Mouse (Mus musculus): ENCODE results near the gene Slc35b2. TPM values are rescaled to one million over a fixed set of nuclear protein-coding genes. Genes with fewer than 3 reads are reported as not detected.

Slc35b2 gene
- 78.2 and 107 TPM in 2 replicates for polyA plus RNA-seq (2012; rRNA removed)

DNA sequence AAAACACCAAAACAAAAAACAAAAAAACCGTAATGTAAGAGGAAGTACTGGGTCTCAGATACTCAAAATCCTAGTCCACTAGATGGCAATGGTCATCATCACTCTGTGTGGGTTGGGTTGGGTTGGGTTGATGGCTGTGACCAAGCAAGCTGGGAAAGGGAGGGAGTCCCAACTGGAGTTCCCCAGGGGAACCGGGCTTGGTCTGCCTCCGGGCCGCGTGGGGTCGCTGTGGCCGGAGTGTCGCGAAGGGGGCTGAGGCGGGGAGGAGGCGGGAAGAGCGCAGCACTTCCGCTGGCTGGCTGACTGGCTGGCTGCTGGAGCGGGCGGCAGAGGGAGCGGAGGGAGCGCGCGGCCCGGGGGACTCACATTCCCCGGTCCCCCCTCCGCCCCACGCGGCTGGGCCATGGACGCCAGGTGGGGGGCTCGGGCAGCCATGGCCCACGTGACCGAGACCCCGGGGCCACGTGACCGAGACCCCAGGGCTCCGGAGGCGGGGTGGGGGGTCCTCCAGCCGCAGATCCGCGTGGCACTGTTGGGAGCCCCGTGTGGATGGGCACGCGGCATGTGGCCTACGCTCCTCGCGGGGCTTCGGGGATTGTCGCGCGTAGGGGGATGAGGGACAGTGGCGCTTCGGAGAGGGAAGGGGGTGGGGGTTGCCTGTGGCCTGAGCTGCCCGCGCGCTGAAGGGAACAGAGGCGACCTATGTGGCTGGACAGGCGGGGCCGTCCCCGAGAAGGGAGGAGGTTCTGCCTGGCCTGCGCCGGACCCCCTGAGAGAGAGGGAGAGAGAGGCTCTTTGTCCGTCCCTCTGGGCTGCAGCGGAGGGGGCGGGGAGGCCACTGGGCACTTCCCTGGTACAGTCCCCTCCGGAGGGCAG lies at the start of gene Slc35b2:
Gene Slc35b2, plus strand, starts transcription at position 220 of the 876 bp plus-strand sequence.
- DNase-seq (ENCODE audit: low read depth, low spot score) = no peak
- WGBS = 1% methylated on average over 48 of the region's 61 CpGs

DNA sequence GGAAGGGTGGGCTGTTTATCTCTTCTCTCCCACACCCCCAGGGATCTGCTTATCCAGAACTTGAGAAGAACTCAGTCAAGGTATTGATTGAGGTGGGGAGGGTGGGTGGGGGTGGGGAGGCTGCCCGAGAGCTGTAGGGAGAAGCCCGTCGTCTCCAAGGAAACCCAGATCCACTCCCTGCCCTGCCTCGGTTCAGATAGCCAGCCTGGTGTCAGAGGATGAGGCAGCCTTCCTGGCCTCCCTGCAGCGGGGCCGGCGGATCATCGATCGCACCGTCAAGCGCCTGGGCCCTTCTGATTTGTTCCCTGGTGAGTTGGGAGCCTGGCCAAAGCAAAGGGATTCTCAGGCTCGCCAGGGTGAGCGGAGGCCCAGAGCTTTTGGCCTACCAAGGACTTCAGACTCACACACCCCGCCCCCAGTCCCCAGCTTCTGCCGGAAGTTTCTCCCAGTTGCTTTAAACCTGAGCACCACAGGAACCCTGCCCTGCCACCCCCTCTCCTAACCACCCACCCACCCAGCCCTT lies 48.4 kb upstream of the Slc35b2 start:
- 78% methylated on average over 15 of the region's 15 CpGs for WGBS
- no peak for DNase-seq (ENCODE audit: low read depth, low spot score)

DNA sequence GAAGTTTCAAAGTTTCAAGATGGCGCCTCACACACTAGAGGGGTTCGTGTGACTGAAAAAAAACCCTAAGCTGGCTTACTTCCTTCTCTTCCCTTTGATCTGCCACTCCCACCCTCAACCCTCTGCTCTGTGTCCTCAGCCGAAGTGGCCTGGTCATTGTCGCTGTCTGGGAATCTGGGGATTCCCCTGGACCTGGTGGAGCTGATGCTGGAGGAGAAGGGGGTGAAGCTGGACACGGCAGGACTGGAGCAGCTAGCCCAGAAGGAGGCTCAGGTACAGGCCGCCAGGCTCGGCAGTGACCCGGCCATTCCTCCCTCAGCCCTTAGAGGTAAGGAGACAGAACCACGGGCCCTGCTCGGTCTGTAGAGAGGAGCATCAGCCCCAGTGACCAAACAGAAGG lies 47.9 kb upstream of the Slc35b2 start:
- no peak for DNase-seq (ENCODE audit: low read depth, low spot score)
- WGBS = 85% methylated on average over 10 of the region's 10 CpGs

DNA sequence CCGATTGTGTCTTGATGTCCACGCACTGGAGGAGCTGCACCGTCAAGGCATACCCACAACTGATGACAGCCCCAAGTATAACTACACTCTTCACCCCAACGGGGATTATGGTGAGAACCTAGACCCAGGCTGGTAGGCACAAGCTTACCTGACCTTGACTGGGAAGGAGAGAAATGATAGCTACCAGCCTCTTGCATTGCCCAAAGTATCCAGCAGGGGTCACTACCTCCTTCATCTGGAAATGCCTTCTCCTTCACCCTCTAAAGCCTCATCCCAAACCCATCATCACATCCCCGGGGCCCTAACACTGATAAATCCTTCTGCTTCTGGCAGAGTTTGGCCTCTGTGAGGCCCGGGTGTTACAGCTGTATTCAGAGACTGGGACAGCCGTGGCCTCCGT lies 47.2 kb upstream of the Slc35b2 start:
- peak; percentile 29 for DNase-seq (ENCODE audit: low read depth, low spot score)
- WGBS = 51% methylated on average over 8 of the region's 8 CpGs

GRCm38 (mm10) chr17:45517135-45517534 lies 46.5 kb upstream of the Slc35b2 start:
- 93% methylated on average over 21 of the region's 21 CpGs for WGBS
- DNase-seq (ENCODE audit: low read depth, low spot score) = no peak

DNA sequence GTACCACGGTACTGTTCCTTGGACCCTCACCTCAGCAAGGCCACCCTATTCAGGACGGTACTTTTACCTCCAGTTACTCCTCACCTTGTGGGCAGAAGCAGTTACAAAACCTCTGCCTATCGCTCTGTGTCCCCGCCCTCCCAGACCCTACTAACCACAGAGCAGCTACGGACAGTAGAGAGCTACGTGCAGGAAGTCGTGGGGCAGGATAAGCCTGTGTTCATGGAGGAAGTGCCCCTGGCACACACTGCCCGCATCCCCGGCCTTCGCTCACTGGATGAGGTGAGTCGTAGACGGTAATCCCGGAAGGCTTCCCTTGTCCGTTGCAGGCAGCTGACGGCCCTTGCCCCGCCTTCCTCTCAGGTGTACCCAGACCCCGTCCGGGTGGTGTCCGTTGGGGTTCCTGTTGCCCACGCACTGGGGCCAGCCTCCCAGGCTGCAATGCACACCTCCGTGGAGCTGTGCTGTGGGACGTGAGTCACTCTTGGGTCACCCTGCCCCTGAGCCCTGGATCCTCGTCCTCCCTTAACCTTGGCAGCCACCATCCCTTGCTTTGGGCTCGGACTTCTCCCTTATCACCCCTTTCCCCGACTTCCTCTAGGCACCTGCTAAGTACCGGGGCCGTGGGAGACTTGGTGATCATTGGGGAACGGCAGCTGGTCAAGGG lies 46.0 kb upstream of the Slc35b2 start:
- DNase-seq (ENCODE audit: low read depth, low spot score) = no peak
- WGBS = 90% methylated on average over 28 of the region's 28 CpGs

- WGBS = 72% methylated on average over 12 of the region's 12 CpGs
- DNase-seq (ENCODE audit: low read depth, low spot score) = no peak
Observed at GRCm38 (mm10) chr17:45518766-45519475, 44.8 kb upstream of the Slc35b2 start.

- DNase-seq (ENCODE audit: low read depth, low spot score) = no peak
- 79% methylated on average over 11 of the region's 11 CpGs for WGBS
Observed at GRCm38 (mm10) chr17:45520136-45520535, 43.5 kb upstream of the Slc35b2 start.

DNA sequence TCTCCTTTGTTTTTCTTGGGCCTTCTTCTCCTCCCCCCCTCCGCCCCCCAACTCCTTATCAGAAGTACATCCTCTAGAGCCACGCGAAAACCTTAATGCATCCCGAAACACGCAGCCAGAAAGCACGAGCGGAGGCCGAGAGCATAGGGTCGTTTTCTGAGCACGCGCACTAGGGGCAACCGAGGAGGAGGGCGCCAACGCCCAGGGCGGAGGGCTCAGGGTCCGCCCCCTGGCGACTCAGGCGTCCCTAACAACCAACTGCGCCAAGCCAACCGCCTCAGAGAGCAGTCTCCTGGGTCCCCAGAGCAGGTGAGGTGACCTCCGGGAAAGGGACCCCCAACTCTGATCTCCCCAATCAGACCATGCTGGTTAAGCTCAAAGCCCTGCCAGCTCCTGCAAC lies 40.4 kb upstream of the Slc35b2 start, which contains the start of gene Tcte1:
Gene Tcte1, plus strand, starts transcription at position 172 of the 400 bp plus-strand sequence.
- WGBS = 3% methylated on average over 21 of the region's 21 CpGs
- DNase-seq (ENCODE audit: low read depth, low spot score) = no peak

- DNase-seq (ENCODE audit: low read depth, low spot score) = no peak
- WGBS = 50% methylated on average over 4 of the region's 4 CpGs
Observed at GRCm38 (mm10) chr17:45524961-45525360, 38.7 kb upstream of the Slc35b2 start.

- WGBS = 22% methylated on average over 5 of the region's 5 CpGs
- DNase-seq (ENCODE audit: low read depth, low spot score) = no peak
Observed at GRCm38 (mm10) chr17:45526571-45526970, 37.1 kb upstream of the Slc35b2 start.

DNA sequence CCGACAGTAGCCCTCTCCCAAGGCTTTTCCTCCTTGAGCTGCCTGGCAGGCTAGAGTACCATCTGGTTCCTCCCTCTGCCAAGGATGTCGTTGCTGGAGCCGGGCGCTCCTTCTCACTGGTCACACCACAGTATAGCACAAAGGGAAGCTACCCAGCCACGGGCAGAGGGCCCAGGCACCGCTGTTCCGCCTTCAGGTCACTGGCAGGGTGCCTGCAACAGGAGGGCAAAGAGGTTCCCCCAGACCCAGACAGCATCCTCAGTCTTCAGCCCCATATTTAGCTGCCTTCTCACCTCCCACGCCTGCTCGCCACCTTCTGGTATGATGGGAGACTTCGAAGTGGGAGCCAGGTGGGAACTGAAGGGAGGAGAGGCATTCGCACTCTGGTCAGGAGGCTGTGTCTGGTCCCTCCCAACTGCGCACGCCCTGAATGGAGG lies 33.3 kb upstream of the Slc35b2 start:
- DNase-seq (ENCODE audit: low read depth, low spot score) = no peak
- WGBS = 38% methylated on average over 13 of the region's 13 CpGs

DNA sequence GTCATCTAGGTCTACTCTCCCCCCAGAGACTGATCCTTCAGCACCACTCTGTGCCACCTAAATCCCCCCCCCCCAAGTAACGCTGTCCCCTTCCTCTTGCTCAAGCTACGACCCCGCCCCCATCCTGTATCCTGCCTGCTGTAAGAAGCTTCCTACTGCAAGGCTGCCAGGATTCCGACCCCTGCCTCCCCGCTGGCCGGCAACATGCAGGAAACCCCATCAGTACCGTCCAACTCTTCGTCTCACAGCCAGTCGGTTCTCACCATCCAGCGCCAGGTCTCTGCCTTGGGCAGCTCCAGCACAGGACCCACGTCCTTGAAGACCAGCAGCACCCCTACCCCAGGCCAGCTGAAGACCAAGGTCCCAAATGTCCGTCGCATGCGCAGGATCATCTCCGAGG lies 30.8 kb upstream of the Slc35b2 start:
- no peak for DNase-seq (ENCODE audit: low read depth, low spot score)
- WGBS = 50% methylated on average over 15 of the region's 15 CpGs

- DNase-seq (ENCODE audit: low read depth, low spot score) = no peak
- 13% methylated on average over 5 of the region's 5 CpGs for WGBS
Observed at GRCm38 (mm10) chr17:45536264-45536663, 27.4 kb upstream of the Slc35b2 start.

- WGBS = 48% methylated on average over 4 of the region's 4 CpGs
- DNase-seq (ENCODE audit: low read depth, low spot score) = no peak
Observed at GRCm38 (mm10) chr17:45538394-45538793, 25.3 kb upstream of the Slc35b2 start.

DNA sequence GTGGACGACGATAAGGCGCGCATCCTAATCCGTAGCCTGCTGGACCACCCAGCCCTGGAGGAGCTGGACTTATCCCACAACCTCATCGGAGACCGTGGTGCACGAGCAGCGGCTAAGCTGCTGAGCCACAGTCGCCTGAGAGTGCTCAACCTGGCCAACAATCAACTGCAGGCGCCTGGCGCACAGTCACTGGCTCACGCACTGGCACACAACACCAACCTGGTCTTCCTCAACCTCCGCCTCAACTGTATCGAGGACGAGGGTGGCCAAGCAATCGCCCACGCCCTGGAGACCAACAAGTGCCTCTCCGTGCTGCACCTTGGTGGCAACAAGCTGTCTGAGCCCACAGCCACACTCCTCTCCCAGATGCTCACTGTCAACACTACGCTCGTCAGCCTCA lies 24.0 kb upstream of the Slc35b2 start:
- 75% methylated on average over 21 of the region's 21 CpGs for WGBS
- DNase-seq (ENCODE audit: low read depth, low spot score) = no peak

DNA sequence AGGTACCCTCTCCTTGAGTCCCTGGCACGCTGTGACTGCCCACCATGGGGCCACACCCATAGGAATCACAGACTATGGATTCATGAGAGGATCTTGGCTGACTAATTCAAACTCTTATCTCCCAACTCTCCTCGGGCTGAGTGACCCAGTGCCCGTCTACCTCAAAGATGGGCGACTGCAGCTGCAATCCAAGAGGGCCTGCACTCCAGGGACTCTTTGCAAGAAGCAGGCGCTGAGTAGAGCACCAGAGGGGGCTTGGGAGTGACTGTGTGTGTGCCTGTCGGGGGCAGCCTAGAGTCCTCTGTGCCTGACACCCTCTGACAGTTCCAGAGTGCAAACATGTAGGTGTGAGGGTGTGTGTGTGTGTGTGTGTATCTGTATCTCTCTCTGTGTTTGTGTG lies 21.5 kb upstream of the Slc35b2 start:
- 21% methylated on average over 6 of the region's 6 CpGs for WGBS
- no peak for DNase-seq (ENCODE audit: low read depth, low spot score)

DNA sequence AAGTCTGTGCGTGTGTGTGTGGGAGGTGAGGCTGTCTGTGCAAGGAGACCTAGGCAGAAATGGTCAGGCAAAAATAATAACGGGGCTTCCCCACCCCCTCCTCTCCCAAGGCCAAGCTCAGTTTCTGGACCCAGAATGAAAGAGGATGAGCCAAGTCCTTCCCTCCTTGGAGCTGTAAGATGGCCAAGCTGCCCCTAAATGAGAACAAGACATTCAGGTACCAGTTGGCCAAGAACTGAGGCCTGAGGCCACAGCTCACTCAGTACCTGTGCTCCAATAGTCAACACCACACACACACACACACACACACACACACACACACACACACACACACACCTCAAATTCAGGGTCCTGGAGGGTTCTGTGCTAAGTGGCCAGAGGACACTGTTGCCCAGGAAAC lies 21.0 kb upstream of the Slc35b2 start:
- DNase-seq (ENCODE audit: low read depth, low spot score) = no peak
- 71% methylated on average over 2 of the region's 2 CpGs for WGBS

DNA sequence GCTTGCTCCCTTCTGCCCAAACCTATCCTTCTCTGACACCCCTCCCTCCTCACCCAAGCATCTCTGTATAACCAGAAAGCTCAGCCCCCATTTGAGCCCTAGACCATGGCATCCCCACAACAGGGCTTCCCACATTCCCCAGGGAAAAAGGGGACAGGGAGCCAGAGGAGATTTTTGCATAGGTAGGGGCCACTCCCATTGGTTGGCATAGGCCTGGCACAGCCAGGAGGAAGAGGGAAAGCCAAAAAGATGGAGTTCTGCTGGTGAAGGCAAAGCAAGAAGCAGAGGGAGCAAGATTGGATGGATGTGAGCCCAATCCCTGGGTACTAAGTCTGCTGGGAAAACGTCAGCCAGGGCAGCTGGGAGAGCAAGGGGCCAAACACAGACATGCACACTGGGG lies 20.6 kb upstream of the Slc35b2 start:
- WGBS = 29% methylated on average over 1 of the region's 1 CpGs
- no peak for DNase-seq (ENCODE audit: low read depth, low spot score)

Data from large intestine, adult 2 months (tissue).